In genomic region chr14:28507471-28507870, GRCm38 (mm10) we compare ENCODE assay signal across 8 mouse cellular contexts. TPM values are rescaled to one million over a fixed set of nuclear protein-coding genes. Genes with fewer than 3 reads are reported as not detected.
DNase-seq lines count a peak whose midpoint lies in the region; ATAC-seq and TF ChIP-seq lines count a peak whose summit lies in the region.

No protein-coding gene starts in this region.

- H3K9ac ChIP-seq in hindbrain, embryonic 14.5 days: peak overlapping the region; percentile 76

- POLR2A ChIA-PET in Patski (lab: Charles Lee): interaction anchor here (0.6 to 1.1 kb wide), 6 partner anchors 18 to 693 kb away, joined by 3 to 5 read pairs (median 4); no protein-coding TSS in a partner anchor

- intact Hi-C loops in gastrocnemius, adult 2 months (cut with DNase I): loop anchor here (2.0 to 10.0 kb wide), 3 partner anchors 223 to 699 kb away; no protein-coding TSS in a partner anchor
- intact Hi-C loops in left cerebral cortex, postnatal 25 days (cut with DNase I): loop anchor here (2.0 to 10.0 kb wide), 5 partner anchors 183 to 699 kb away; no protein-coding TSS in a partner anchor

- no peak for TF ChIP-seq CTCF in Patski (IDR thresholded peaks at IDR 0.05)
- peak; percentile 94; the same call in 1 of the 2 replicates for TF ChIP-seq CTCF in gastrocnemius, adult 2 months (IDR thresholded peaks at IDR 0.05)

- H3K4me2 ChIP-seq in hindbrain, embryonic 14.5 days (replicated peaks): peak overlapping the region; percentile 98

- no peaks in the 10 kb centered on the region for H3K36me3 ChIP-seq in hindbrain, embryonic 14.5 days (replicated peaks; ENCODE audit: control insufficient read depth, insufficient read depth)

- no peaks in the 10 kb centered on the region for H3K9me3 ChIP-seq in hindbrain, embryonic 14.5 days (ENCODE audit: control insufficient read depth, low read length)

- in situ Hi-C loops in Patski (cut with MboI; ENCODE audit: low pct_unique_long_range_greater_than_20kb): loop anchor here (5.0 to 10.0 kb wide), 5 partner anchors 223 to 700 kb away; no protein-coding TSS in a partner anchor

- H3K4me1 ChIP-seq in hindbrain, embryonic 14.5 days (replicated peaks; ENCODE audit: control insufficient read depth, insufficient read depth, low read length): peaks cover 32% of the 10 kb centered on the region

- 2% methylated on average over 18 of the region's 18 CpGs for whole genome bisulfite sequencing in hindbrain, embryonic 14.5 days

- H3K27me3 ChIP-seq in Patski: no peaks in the 10 kb centered on the region
- H3K27me3 ChIP-seq in hindbrain, embryonic 14.5 days (ENCODE audit: control insufficient read depth, insufficient read depth, low read length): peaks cover 50% of the 10 kb centered on the region

- no peak for ATAC-seq in Patski
- peak; percentile 24; the same call in 1 of the 2 replicates for ATAC-seq in hindbrain, embryonic 14.5 days (ENCODE audit: low FRiP score)
- 0 out of 2 replicates have a peak, but pooled peaks have one; percentile 57 for ATAC-seq in megakaryocyte-erythroid progenitor cell, adult 5-6 weeks (replicated peaks; ENCODE audit: low FRiP score, low TSS enrichment, poor library complexity, severe bottlenecking)

- H3K4me3 ChIP-seq in gastrocnemius, adult 2 months: peak overlapping the region; percentile 90
- peak overlapping the region; percentile 61 for H3K4me3 ChIP-seq in hindbrain, embryonic 14.5 days (replicated peaks; ENCODE audit: low read length)

- CTCF ChIA-PET in Patski (lab: Charles Lee): interaction anchor here (0.8 to 1.6 kb wide), 10 partner anchors 14 to 701 kb away, joined by 3 to 9 read pairs (median 3); no protein-coding TSS in a partner anchor

- peak overlapping the region; percentile 84 for H3K27ac ChIP-seq in gastrocnemius, adult 2 months
- peak overlapping the region; percentile 79 for H3K27ac ChIP-seq in hindbrain, embryonic 14.5 days

- DNase-seq in Patski (ENCODE audit: low read depth, low spot score): peak; percentile 22
- DNase-seq in cerebellum, postnatal 25 days: peak; percentile 74 to 81
- peak; percentile 77 for DNase-seq in gastrocnemius, adult 2 months
- peak; percentile 81 for DNase-seq in hindbrain, embryonic 14.5 days (ENCODE audit: low spot score)
- peak; percentile 59 to 60 for DNase-seq in left cerebral cortex, postnatal 25 days (ENCODE audit: low spot score in 2 of 2)
- DNase-seq in right cerebral cortex, postnatal 25 days: peak; percentile 65
- DNase-seq in B cell, adult 2 months: no peak

RNA-seq across cellular contexts. Expression of gene Wnt5a, which starts 2.9 kb away (rescaled TPM):
- polyA plus RNA-seq in Patski (2021): 19.5 TPM
- 1 to 10 TPM; 4.9 to 6.2 TPM for total RNA-seq in gastrocnemius, adult 2 months (2021)
- polyA plus RNA-seq in hindbrain, embryonic 14.5 days (2014; fragmentation: Nextera tagmentation; extraction: Ambion mirVana): 26.6 and 29.3 TPM in 2 replicates
- total RNA-seq in left cerebral cortex, postnatal 25 days (2021): 1 to 10 TPM; 7.6 to 7.7 TPM
- total RNA-seq in megakaryocyte-erythroid progenitor cell, adult 5-6 weeks (2014; fragmentation: Nextera tagmentation): not detected in 2 replicates
- not detected in 2 replicates for total RNA-seq in megakaryocyte-erythroid progenitor cell, adult 5-6 weeks (2017)

Comparison
In these comparisons a context has a peak if more than half of its experiments do, and no peak if none do; other contexts are left out.
1. DNase-seq: peak in Patski (single experiment), cerebellum, postnatal 25 days (2 of 2), gastrocnemius, adult 2 months (single experiment), hindbrain, embryonic 14.5 days (single experiment), left cerebral cortex, postnatal 25 days (2 of 2) and right cerebral cortex, postnatal 25 days (single experiment); none in B cell, adult 2 months (0 of 2).
2. RNA of gene Wnt5a, which starts 2.9 kb away (total RNA-seq): 7.6 to 7.7 TPM in left cerebral cortex, postnatal 25 days and 4.9 to 6.2 TPM in gastrocnemius, adult 2 months; not detected in megakaryocyte-erythroid progenitor cell, adult 5-6 weeks; every median in the first group is over 4 times any median in the second.